Mouse (Mus musculus): ENCODE data around the gene Xdh.

The Xdh gene

DNA sequence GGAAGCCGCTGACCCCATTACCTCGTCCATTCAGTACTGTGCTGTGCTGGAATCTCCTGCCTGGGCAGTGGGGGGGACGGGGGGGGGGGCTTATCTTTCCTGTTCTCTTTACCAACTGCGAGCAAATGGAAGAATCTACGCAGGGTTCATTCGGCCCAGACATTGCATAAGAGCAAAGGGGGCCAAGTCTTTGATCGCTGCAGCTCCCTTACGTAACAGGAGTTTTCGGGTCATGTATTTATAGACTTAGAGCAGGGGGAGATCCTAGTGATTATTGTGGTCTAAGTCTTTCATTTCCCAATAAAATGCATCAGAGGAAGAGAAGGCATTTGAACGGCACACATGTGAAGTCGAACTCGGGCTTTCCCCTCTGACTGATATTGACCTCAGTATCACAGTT, 66.7 kb downstream of the Xdh start:
- in situ Hi-C loops (cut with MboI, MseI): loop anchor here (5.0 kb wide), 6 partner anchors 46 to 576 kb away; no protein-coding TSS in a partner anchor

DNA sequence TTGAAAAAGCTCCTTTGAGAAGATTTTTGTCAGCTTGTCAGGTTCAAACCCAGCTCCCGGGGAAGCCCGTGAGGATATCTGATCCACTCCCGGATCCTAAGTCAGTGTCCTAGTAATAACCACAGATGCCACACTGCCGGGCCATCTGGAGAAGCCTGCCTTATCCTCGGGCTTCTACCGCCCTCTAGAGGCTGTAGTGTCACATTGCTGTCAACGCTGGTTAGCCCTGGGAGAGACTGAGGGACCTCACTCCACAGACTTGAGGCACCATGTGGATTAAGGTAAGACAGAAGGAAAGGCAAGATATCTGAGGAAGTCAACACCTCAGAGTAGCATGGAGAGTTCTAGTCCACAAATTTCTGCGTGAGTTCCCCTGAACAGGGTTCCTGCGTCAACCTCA, 67.8 kb downstream of the Xdh start:
- in situ Hi-C loops (cut with MboI, MseI): loop anchor here (5.0 kb wide), 6 partner anchors 45 to 575 kb away; no protein-coding TSS in a partner anchor

DNA sequence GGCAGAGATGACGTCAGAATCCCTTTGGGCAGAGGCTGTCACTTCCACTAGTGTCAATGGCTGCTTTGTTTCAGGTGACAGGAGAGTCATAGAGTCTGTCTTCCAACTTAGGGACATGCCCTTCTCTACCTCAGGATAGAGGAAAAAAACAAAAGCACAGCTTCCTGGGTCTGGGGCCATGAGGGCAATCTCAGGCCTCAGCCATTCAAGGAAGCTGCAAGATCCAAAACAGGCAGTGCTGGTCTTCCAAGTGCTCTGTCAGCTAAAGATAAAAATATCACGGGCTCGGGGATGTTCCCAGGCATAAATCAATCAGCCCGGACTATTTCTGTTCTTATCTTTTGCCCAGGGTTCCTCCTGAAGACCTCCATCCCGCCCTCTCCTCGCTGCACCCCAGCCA, 68.7 kb downstream of the Xdh start:
- in situ Hi-C loops (cut with MboI, MseI): loop anchor here (5.0 kb wide), 6 partner anchors 44 to 574 kb away; no protein-coding TSS in a partner anchor

DNA sequence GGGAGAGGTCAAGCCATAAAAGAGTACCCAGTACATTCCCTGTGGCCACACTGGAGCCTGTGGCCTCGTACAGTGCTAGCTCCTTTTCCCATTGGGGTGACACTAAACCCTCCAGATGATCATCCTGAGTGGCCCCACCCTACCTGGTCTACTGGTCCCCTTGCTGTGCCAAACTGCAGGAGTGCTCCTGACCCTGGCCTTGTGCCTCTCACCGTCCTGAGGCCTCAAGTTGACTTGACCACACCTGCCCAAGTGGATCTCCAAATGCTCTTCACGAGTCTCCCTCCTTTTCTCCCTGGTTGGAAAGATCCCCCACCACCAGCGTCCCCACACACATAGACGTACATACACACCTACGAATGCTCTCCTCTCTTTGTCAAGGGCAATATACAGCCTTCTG, 69.7 kb downstream of the Xdh start:
- in situ Hi-C loops (cut with MboI, MseI): loop anchor here (5.0 kb wide), 6 partner anchors 43 to 573 kb away; no protein-coding TSS in a partner anchor

DNA sequence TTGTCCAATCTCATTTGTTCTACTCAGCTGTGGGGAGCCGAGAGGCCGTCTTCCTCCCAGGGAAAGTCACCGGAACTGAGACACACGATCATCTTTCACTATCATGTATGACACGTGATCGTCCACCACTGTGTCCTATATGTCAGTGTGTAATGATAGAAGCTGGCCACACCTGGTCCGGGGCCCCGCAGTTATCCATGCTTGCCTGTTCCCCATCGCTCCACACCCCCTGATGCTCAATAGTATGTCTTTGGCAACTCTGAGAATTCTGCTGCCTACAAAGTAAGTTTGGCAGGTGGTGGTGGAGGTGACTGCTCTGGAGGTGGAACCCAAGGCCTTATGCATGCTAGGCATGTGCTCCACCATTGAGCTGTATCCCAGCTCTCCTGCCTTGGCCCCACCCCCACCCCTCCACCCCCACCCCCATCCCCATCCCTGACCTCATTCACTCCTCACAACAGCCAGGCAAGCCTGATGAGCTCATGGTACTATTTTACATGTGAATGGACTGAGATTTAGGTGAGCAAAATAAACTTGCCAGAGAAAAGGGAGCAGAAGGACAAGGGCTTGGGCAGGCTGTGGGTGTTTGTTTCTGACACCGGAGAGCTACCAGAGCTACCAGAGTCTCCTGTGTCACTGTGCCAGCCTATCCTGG, 70.6 kb downstream of the Xdh start:
- in situ Hi-C loops (cut with MboI, MseI): no loop called here

DNA sequence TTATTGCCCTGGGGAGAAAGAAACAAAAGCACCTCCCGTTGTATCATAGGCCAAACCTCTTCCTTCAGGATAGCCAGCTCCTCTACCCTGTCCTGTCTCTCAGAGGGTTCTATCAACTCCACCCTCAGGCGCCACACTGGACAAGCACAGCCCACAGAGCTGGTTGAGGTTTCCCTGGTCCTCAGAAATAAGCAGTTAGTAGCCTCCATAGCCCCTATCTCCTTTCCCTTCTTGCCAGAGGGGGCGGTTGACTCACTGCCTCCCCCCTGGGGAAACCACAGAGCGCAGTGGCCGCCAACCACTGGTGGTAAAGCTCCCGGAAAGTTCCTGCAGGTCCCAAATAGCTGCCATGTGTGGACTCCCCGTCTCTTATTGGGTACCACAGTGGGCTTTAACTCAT, 74.3 kb downstream of the Xdh start:
- in situ Hi-C loops (cut with MboI, MseI): no loop called here

DNA sequence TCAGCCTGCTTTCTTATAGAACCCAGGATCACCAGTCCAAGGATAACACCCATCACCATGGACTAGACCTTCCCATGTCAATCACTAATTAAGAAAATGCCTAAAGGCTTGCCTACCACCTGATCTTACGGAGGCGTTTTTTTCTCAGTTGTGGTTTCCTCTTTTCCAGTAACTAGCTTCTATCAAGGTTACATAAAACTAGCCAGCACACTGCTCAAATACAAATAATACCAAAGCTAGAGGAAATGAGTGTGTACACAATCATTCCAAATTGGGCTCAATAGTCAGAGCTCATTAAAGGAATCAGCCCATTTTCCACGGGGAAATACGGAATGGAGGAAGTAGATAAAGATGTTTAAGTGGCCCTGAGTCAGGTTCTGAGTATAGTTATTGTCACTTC, 74.7 kb downstream of the Xdh start:
- in situ Hi-C loops (cut with MboI, MseI): no loop called here

DNA sequence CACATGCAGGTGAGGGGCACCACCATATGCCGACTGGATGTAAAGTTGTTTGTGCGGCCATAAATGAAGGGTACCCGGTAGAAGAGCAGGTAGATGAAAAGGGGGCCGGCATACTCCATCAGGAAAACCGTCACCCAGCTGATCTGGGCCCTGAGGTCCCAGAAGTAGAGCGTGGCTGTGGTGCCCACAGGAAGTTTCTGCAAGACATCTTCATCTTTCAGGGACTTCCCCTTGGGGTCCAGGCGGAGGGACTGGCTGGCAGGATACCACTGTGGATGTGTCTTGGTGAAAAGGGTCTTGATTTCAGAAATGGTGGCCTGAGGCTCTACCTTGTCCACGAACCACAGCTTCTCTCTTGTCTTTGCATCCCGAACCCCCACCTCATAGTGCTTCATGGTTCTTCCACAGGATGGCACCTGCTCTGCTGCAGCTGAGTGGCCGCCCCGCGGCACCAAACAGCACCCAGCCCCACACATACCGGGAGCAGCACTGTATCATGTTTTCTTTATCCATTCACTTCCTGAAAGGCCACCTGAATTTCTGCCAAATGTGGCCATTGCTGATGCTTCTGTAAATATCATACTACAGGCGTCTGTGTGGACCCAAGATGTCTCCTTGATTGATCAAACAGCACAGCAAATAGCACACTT, 78.9 kb downstream of the Xdh start:
- in situ Hi-C loops (cut with MboI, MseI): no loop called here

DNA sequence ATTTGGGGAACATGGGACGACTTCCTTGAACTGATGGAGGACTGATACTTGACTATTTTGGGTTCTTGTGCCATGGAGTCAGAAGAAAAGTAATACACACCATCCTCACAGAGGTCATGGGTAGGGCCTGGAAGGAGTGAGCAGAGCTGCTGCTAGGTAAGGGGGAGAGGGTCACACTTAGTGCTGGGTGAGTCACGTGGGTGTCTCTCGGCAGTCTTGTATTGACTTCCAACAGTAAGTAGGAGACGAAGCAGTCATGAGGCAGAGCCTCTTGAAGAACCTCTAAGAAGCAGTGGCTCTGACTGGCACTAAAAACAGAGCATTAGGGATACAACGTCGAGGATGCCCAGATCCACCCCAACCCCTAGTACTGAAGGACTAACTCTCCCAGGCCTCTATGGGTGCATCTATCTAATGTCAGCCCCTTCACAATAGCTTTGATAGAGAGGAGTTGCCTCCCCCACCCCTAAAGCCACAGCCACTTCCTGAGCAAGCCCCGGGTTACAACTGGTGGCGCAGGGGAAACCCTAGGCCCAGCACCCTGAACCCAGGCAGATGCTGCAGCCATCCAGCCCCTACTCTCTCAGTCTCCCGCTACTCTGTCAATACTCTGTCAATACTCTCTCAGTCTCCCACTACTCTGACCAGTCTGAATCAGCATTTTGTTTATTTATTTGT, 80.8 kb downstream of the Xdh start:
- in situ Hi-C loops (cut with MboI, MseI): no loop called here

DNA sequence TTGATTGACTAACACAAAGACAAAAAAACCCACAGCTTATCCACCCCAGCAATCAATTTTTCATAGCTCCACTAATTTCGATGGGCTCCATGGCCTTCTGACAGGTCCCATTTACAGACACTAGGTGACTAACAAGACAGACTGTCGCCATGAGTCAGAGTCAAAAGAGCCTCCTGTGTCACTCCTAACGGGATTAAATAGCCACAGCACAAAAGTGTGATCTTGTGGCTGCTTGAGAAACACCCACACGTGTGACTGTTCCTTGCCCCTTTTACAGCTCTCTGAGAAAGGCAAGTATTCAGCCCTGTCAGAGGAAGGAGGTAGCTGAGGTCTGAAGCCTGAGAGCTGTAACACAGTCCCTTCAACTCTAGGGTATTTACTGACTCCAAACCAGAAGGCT, 96.3 kb downstream of the Xdh start:
- in situ Hi-C loops (cut with MboI, MseI): loop anchor here in 1 of 2 experiments (5.0 kb wide), 1 partner anchor 1154 kb away; the partner anchor contains the start of gene Ltbp1

DNA sequence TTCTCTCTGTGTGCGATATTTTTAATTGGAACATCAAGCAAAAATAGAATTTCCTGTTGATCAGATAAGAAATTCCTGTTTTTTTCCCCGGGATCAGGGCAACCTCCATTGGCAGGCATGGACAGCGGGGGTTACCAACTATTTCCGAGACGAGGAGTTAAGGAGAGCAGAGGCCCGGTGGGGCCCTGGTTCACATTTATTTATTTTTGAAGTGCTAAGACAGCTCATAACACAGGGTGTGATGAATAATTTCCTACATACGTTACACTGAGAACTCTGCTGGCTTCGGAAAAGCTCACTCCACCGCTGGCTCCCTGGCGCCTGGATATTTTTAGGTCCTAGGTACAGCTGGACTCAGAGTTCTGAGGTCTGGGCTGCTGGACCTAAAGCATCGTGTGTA, 97.0 kb downstream of the Xdh start:
- in situ Hi-C loops (cut with MboI, MseI): loop anchor here in 1 of 2 experiments (5.0 kb wide), 1 partner anchor 1154 kb away; the partner anchor contains the start of gene Ltbp1

DNA sequence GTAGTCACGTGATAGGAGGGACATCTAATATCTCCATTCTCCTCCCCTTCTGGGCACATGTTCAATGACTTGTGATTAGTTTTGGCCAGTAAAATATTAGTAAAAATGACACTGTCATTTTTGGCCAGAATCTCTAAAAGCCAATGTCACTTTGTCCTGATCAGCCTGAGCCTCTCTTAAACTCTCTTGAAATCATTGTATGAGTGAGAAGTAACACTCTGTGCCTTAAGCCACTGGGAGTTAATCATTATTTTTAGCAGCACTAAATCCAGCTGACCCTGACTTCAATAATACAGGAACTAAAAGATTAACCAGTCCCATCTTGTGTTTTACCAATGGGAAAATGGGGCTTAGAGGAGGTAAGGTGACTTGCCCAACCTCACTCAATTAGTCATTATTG, 102.6 kb downstream of the Xdh start:
- in situ Hi-C loops (cut with MboI, MseI): no loop called here

DNA sequence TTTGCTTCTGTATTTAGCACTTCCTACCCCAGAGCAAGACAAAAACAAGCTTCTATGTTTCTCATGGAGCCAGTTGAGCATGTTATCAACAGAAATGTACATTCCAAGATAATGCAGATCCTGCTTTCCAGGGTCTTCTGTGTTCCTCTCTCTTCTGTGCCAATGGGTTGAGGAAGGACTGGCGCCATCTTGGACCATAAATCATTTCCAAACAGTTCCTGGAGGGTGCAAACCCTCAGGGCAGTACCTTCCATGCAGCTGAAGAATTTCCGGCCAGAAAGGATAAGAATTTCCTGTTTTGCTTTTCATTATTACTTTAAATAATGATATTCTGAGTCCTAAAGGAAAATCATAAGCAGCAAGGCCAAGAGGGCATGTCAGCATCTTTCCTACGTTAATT, 104.4 kb downstream of the Xdh start:
- in situ Hi-C loops (cut with MboI, MseI): no loop called here

DNA sequence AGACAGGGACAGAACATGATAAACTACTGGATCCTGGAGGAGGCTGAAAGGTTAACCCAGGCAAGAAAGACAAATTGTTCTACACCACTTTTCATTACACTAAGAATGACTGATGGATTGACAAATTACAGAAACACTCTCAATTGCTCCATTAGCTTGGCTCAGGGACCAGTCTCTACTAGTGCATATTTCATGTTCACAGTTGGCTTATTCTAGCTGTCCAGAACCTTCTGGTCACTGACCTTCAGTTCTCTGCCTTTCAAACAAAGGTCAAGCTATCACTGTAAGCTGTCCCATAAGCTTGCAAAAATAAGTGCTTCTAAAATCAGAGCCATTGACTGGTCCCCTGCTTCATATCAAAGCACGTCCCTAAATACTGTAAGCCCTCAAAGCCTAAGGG, 107.0 kb downstream of the Xdh start:
- in situ Hi-C loops (cut with MboI, MseI): no loop called here

DNA sequence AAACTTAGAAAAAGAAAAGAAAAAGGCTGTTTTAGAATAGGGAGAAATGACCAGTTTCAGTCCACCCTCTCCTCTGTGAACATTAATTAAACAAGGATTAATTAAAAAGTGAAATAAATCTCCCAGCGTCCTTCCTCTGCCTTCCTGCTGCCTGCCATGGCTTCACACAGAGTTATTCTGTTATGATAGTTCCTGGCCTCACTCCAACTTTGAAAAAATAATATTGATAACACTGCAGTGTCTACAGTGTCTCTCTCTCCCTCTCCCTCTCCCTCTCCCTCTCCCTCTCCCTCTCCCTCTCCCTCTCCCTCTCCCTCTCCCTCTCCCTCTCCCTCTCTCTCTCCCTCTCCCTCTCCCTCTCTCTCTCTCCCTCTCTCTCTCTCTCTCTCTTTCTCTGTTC, 110.1 kb downstream of the Xdh start:
- in situ Hi-C loops (cut with MboI, MseI): loop anchor here in 1 of 2 experiments (5.0 kb wide), 1 partner anchor 42 kb away; no protein-coding TSS in a partner anchor

DNA sequence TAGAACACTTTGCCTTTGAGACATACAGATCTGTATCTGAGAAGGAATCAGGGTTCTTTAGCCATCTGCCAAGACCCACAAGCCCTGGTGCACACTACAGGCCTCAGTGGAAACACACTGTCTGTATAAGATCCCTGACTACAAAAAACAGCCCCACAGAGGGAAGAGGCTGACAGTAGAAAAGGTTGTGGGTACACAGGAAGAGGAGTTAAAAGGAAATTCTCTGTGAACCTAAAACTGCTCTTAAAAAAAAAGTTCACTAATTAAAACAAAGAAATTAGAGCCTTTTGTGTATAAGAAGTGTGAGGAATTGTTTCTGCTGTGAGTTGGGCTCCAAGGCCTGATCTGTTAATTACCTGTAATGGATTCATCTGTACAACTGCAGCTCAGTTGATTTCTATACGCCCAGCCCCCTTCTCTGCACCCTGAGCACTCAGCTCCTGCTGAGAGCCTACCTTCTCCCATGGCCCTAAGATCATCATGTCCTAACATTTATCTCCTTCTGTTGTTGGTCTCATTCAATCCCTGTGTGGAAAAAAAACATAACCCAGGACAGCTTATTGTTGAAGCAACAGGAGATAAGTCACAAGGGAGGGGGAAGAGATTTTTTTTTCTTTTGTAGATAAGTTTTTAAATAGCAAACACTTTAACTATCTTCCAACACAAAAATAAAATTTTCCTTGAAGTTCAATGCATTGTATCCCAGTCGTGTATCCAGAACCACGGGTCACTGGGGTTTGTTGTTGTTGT, 110.7 kb downstream of the Xdh start:
- in situ Hi-C loops (cut with MboI, MseI): loop anchor here in 1 of 2 experiments (5.0 kb wide), 1 partner anchor 43 kb away; no protein-coding TSS in a partner anchor

DNA sequence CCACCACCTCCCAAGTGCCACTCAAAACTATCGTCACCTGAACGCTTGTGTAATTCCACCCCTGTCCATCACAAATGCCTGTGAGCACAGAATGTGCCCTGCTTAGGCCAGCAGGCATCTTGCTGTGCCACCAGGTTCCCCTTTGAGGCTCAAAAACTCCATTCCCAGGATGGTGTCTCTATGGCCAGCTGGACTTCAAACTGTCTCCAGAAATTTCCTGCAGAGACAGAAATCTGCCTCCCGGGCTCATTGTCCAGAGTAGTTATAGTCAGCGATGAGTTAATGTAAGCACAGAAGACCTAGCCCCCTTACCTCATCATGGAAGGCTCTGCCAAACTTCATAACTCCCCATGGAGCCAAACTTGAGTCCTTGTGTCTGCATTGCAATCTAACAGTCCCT, 112.8 kb downstream of the Xdh start:
- in situ Hi-C loops (cut with MboI, MseI): loop anchor here in 1 of 2 experiments (5.0 kb wide), 1 partner anchor 45 kb away; no protein-coding TSS in a partner anchor

DNA sequence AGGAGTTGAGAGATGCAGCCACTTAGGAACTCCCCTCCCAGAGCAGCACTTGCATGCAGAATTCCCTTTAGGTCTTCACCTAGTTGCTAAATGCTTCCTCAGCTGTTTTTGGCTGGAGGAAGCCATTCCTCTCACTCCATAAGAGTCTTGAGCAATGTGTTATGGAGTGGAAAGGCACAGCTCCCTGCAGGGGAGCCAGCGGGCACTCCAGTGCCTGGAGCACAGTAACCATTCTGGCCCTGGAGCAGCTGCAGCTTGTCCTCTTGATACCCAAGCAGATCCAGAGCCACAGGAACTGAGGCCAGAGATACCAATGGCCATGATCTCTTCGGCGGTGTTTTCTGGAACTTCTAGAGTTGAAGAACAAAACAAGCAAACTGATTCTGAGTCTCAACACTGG, 113.4 kb downstream of the Xdh start:
- in situ Hi-C loops (cut with MboI, MseI): loop anchor here in 1 of 2 experiments (5.0 kb wide), 1 partner anchor 46 kb away; no protein-coding TSS in a partner anchor
